Mouse (Mus musculus) urinary bladder, adult 18-20 months (tissue): Measurements from ENCODE around the gene Prl4a1.
"Not testable (repeated sequence)": the region's sequence is repeated elsewhere in the genome, so short reads cannot be mapped to it uniquely, and the experiment has no call there.

ENCODE experiments used
- DNase-seq, 2 experiments: peaks; one replicate each; pipeline ENCODE4 v3.0.0; 2022; ENCODE audit warnings: low spot score in 2 of 2, mixed read lengths in 2 of 2

Gene Prl4a1

GRCm38 (mm10) chr13:28015912-28016311, at the start of gene Prl4a1:
Gene Prl4a1, plus strand, starts transcription at chr13:28016212.
- no peak for DNase-seq

DNA sequence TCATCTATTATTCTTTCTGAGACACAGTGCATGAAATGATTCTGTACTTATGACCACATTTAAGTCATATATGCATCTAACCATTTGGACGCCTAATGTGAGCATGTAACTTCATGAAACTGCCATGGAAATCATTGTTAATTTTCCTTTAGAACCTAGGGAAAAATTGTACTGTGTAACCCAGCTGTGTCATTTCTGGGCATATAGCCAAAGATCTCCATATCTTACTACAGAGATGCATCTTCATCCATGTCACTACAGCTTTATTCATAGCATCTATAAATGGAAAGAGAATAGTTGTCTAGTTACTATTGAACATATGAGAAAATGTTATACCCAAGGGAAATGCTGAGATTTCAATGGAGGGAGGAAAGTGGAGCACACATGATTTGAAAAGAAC, 43.1 kb upstream of the Prl4a1 start:
- no peak for DNase-seq

- not testable (repeated sequence) for DNase-seq
Measured at GRCm38 (mm10) chr13:27974281-27974680, 41.7 kb upstream of the Prl4a1 start.

DNA sequence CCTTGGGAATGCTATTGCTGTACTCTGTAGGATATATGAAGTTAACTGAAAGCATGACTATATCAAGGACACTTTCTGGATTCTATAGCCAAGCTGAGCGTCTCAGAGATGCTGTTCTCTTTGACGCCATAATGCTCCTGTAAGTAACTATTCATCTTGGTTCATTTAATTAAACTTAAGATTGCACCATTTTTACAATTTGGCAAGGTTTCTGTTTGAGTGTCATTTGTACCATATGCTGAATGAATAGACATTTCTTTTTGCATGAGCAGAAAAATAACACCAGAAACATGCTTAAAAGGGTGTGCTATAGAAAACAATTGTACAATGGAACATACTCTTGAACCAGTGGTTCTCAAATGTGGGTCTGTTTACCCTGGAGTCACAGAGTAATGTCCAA, 38.4 kb upstream of the Prl4a1 start:
- no peak for DNase-seq

GRCm38 (mm10) chr13:27996557-27996956, 19.5 kb upstream of the Prl4a1 start:
- not testable (repeated sequence) for DNase-seq

DNA sequence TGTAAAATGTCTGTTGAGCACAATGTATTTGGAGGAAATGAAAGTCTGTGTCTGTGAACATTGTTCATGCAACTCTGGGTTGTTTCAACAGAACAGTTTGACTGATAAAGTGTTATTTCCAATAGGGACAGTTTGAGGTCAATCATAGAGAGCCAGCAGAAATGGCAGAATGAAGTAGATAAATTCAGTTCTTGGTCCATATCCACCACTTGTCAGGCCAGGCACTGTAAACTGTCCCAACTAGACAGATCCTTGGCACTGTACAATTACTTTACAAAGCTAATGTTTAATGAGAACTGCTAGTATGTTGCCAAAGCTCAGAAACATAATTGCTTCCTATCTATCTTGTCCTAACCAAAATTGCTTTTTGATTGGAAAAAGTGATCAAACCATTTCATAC, 13.3 kb downstream of the Prl4a1 start:
- no peak for DNase-seq

GRCm38 (mm10) chr13:28069315-28069714, 53.3 kb downstream of the Prl4a1 start:
- no peak for DNase-seq
